Mouse (Mus musculus) urinary bladder, adult 18-20 months (tissue): ENCODE results near the gene Podnl1.

Source experiments
- DNase-seq, 2 experiments: peaks; one replicate each; pipeline ENCODE4 v3.0.0; 2022; ENCODE audit warnings: low spot score in 2 of 2, mixed read lengths in 2 of 2

Podnl1 gene

DNA sequence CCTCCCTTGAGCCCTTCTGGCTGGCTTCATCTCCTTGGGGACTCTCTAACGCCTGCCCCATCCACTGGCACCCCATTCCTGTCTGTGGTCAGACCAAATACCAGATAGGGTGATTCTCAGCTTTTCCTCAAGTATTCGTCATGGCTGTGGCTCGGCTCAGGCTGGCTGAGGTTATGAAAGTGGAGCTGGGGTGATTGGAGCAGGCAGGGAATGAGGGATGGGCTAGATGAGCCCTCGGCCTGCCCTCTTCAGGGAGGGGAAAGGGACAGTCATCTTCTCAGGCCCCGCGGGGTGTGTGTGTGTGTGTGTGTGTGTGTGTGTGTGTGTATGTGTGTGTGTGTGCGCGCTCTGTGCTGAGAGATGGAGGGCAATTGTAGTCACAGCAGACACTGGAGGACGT is at the start of gene Podnl1:
Gene Podnl1 (plus strand): TSS at position 334 of the 400 bp plus-strand sequence.
- no peak for DNase-seq

DNA sequence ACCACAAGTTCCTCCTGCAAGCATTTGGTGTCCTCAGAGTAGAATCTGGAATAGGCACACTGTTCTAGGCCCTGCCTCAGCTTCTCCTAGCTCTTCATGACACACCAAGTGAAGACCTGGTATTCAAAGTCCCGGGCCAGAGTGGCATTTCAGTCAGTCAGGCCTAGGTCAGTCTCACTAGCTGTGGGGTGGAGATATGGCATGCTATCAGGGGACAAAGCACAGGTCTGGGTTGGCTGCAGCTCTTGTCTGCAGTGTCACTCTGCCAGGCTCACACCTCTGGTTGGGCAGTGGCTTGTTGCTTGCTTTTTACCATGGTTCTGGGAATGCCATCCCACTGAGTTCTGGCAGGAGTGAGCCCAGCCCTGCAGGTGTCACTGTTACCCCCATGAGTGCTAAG is 49.4 kb upstream of the Podnl1 start:
- DNase-seq = no peak

DNA sequence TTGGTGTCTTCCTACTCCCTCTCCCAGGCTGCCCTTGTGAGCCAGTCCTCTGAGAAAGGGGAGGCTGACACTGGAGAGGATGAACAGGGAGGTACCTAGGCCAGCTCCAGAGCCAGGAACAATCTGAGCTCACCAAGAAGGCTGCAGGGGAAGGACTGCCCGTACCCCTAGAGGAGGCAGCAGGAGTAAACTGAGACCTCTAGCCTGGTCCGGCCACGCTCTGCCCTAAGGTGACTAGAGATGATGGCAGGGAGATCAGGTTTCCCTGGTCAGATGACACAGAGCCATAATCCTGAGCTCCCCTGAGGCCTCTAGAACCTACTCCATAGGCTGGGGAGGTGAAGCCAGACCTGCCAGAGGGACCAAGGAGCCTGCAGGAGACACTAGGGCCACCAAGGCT is 48.9 kb upstream of the Podnl1 start:
- DNase-seq = no peak

DNA sequence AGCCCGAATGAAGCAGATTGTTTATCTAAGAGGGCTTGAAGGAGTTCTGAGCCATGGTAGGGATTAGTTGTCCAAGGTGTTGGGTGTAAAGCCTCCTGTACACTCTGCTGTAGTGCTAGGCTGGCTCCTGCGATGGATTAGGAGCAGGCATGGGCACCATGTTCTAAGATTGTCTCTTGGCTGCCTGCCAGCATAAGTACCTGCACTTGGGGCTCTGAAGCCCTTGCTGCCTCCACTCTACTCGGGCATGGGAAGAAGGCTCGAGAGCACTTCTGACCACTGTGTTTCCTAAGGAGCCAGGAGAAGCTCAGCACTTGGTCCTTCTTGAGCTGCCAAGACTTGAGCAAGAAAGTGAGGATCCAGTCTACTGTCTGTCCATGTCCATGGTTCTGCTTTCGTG is 46.6 kb upstream of the Podnl1 start:
- DNase-seq = no peak

DNA sequence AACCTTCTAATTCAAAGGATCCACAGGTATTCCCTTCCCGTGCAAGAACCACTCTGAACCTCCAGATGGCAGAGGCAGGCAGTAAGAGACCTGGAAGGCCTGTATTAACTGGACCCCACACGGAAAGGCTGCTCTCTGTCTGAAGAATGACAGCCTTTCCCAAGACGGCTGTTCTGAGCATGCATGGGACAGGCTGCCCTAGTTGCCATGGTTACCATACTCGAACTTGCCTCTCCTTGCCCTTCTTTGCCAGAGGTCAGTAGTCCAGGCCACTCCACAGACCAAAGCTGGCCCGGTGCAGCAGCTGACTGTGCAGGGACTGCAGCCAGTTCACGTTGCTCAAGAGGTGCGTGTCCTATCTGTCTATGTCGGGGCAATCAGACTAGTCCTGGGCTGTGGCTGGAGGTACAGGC is 42.0 kb upstream of the Podnl1 start:
- DNase-seq = no peak

GRCm38 (mm10) chr8:84084341-84085115 is 41.3 kb upstream of the Podnl1 start:
- no peak for DNase-seq

- no peak for DNase-seq
Measured at GRCm38 (mm10) chr8:84087156-84087555, 38.6 kb upstream of the Podnl1 start.

DNA sequence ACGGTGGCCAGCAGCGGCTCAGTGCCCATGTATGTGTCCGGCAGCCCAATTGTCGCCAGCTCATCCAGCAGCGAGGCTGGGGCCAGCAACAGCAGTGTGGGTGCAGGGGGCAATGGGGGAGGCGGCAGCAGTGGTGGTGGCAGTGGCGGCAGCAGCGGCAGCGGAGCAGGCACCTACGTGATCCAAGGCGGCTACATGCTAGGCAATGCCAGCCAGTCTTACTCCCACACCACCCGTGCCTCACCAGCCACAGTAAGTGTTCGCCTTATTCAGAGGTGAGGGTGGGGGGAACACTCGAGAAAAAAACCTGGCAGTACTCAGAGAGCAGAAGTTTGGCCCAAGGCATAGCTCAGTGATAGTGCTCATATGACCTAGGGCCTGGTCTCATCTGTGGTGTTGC is 38.0 kb upstream of the Podnl1 start:
- DNase-seq = no peak

DNA sequence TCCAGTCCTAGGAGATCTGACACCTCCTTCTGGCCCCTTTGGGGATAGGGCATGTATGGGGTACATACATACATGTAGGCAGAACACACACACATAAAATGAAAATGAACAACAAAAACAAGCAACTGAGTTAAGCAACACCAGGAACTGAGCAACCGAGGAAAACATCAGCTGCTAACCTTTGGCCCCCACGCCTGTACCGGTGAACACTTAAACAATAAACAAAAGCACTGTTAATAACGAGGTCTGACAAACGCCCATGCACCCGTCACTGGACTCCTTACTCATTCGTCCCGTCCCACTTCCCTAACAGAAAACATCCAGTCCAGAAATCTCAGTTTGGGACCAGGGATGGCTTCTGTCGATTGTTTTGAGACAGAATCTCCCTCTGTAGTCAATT is 36.5 kb upstream of the Podnl1 start:
- DNase-seq = no peak

DNA sequence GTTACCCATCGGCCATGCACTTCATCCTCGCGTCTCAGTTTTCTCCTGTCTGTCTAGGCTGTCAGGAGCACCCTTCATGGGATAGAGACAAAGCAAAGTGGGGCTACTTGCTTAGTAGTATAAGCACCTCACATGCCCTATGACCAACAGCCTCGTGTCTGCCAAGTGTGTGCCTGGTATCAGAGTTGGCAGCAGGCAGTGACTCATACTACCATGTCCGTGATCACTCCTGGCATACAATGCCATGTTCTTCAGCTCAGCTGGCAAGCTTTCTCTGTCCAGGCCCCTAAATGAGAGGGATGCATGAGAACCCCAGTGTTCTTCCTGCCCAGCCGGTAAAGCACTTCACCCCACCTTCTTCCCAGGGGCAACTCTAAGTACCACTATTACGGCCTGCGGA is 35.2 kb upstream of the Podnl1 start:
- no peak for DNase-seq

- DNase-seq = no peak
Measured at GRCm38 (mm10) chr8:84096061-84096460, 29.7 kb upstream of the Podnl1 start.

- DNase-seq = no peak
Measured at GRCm38 (mm10) chr8:84098376-84098775, 27.4 kb upstream of the Podnl1 start.

DNA sequence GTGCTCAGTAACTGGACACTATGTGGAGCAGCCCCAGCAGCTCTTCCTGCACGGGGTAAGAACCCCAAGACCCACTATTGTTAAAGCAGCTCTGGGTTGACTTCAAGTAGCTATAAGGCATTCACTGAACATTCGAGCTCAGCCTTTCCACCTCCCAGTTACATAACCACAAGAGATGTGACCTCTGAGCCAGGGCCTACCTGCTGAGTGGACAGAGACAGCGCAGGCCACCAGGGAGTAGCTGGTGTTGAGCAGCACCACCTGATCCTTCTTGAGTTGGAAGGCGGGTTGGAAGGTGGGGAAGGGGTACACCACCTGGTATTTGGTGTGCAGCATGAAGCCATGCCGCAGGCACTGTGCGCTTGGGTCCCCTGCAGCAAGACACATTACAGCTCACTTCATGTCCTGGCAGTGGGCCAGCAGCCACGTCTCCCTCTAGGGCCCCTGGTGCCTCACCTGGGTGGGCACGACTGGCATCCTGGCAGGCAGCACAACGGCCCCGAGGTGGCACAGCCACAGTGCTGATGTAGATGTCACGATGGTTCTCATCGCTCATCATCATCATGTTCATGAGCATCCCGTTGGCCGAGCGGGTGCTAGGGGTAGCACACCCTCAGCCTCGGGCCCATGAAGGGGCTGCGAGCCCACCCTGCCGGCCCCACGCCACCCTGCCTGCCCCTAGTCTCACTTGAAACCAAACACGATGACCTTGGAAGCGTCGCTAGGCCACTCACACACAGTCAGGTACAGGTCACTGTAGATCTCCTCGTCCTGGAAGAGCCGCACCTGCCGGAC is 24.1 kb upstream of the Podnl1 start:
- no peak for DNase-seq

DNA sequence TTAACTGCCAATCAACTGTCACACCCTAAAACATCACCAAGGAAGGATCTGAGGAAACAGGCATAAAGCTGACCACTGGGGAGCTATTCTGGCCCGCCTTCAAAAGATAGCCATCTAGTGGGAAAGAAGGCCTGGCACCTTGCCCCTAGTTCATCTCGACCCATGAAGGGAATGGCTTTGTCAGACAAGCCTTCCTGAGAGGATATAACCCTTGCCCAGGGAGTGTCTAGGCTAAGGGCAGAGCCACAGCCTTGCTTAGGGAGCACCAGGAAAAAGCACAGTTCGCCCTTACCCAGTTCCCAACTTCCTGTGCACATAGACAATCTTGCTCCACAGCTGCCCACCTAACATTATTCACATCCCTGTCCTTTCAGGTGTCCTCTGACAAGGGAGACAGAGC is 22.2 kb upstream of the Podnl1 start:
- no peak for DNase-seq

GRCm38 (mm10) chr8:84104221-84104620 is 21.6 kb upstream of the Podnl1 start:
- DNase-seq = peak in 1 of 2 experiments; percentile 20

DNA sequence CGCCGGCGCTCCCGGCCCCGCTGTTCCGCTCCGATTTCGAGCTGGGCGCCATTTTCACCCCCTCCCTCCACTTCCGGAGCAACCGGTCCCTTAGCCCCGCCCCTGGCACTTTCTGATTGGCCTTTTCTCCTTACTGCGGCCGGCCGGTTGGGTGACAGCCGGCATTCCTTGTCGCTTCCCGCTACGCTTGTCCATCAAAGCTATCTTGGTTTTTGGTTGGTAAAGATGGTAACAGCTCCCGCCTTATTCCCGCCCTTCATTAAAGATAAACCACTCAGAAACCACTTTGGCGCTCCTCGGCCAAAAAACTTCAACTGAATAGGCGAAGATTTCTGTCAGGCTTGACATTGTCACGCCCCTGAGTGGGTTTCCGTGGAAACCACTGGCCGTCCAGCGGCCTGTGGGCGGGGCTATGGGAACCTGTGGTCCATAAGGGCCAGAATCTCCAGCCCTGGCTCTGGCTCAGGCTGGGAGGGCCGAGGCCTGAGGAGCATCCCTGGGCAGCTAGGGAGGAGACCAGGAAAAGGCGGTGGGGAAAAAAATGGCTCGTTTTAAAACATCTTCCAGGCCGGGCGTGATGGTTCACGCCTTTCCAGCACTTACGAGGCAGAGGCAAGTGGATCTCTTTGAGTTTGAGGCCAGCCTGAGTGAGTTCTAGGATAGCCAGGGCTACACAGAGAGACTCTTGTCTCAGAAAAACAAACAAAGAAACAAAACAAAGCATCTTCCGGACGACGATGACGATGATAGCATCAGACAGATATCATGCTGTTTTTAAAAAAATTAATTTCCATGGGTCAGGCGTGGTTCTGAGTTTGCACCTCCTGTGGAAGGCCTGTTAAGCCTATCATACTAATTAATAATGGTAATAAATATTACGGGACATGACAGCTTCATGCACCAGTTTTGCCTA is 20.8 kb upstream of the Podnl1 start, which contains the start of gene Dcaf15:
Gene Dcaf15 (minus strand): TSS at position 72 of the 913 bp plus-strand sequence.
- peak; percentile 90 to 96 for DNase-seq

DNA sequence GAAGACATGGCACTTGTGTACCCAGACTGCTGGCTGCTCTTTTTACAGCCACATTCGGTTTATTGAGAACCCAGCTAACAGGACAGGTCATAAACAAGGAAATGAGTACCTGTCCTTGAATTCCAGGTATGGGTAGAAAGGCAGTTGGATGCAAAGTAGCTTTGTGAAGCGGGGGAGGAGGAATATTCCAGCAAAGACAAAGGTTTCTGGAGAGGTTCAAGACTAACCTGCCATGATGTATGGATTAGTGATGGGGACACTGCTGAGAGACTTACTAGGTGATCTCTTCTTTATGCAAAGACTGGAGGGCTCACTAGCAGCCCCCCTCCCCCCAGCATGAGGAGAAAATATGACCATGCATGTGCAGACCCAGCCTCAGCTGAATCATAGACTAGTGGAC is 20.1 kb upstream of the Podnl1 start:
- DNase-seq = no peak

- no peak for DNase-seq
Measured at GRCm38 (mm10) chr8:84106216-84107040, 19.4 kb upstream of the Podnl1 start.

- DNase-seq = no peak
Measured at GRCm38 (mm10) chr8:84115646-84116045, 10.1 kb upstream of the Podnl1 start.

DNA sequence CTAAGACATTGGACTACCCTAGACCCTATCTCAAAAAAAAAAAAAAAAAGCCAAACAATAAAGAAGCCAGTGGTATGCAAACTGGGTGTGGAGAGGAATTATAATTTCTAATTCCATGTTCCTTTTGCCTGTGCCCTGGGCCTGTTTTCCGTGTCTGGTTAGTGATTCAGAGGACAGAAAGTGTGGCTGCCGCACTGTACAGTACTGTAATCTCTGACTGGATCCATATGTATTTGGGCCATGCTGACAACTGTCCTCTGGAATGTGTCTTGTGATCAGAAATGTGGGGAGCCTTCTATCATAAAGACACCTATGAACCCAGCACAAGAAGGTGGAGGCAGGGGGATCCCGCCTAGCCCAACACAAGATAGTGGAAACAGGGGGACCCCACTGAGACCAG is 3.6 kb upstream of the Podnl1 start:
- DNase-seq = no peak

GRCm38 (mm10) chr8:84126742-84127141 is 953 bp downstream of the Podnl1 start:
- DNase-seq = no peak
